Mouse (Mus musculus) kidney, adult 2 months (tissue): ENCODE results near the gene Fam122c.

Source experiments
- CTCF ChIP-seq: fragments of 200-500 bp; conservative IDR thresholded peaks from 2 replicates; pipeline ENCODE4 v1.5.1; 2011; ENCODE audit warnings: low read depth, mild to moderate bottlenecking, control low read depth, low read length, moderate library complexity, mixed read lengths; ENCODE audit not compliant: insufficient read depth, insufficient read length
- POLR2A ChIP-seq: fragments of 200-500 bp; IDR thresholded peaks from one replicate; pipeline ENCODE4 v1.6.1; 2011; ENCODE audit warnings: low read depth, low read length, control low read depth

GRCm38 (mm10) chrX:53370366-53370740 is 97.1 kb downstream of the Fam122c start, which contains the start of gene Mospd1:
- TF ChIP-seq CTCF: no peak
- TF ChIP-seq POLR2A: peak; percentile 94
